Mouse (Mus musculus) right cerebral cortex, postnatal 14 days (tissue): ENCODE measurements around the gene Srp54b.
"Not testable (repeated sequence)": the region's sequence is repeated elsewhere in the genome, so short reads cannot be mapped to it uniquely, and the experiment has no call there.

Source experiments
- DNase-seq: peaks from one replicate; pipeline ENCODE4 v3.0.0; 2022

Gene Srp54b

DNA sequence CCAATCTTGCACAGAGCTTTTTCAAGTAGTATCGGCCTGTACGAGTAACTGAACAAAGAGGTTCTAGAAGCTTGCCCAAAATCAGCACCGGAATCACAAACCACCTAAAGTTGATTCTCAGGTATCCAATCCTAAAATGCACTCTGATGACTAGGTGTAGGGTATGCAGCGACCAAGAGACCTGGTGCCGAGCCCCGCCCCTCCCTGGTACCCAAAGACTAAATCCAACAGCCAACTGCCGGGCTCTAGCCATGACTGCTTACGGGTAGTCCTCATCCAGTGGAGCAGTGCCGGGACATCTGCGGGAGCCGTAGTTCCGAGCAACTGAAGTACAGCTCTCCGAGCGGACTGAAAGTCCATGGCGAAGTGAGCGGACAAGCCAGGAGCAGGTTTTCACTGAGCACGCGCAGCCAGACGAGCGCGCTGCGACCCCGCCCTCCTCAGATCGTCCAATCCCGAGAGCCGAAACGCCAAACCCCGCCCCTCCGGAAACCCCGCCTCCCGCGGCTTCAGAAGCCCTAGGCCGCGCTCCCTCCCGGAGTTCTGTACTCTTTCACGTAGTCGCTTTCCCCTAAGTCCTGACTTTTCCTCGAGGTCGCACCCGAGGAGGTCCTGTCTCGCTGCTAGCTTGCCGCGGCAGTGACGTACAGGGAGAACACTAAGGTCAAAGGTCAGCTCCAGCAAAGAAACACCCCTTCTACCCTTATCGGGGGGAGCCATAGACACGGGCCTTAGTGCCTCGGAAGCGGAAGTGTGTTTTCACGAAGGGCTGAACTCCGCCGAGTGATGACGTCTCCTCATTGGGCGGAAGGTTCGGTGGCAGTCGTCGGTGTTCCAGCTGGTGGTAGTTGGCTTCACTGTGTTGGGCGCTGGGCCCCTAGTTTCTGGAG lies at the start of gene Srp54b:
Gene Srp54b, plus strand, starts transcription at position 546 of the 890 bp plus-strand sequence.
- not testable (repeated sequence) for DNase-seq

DNA sequence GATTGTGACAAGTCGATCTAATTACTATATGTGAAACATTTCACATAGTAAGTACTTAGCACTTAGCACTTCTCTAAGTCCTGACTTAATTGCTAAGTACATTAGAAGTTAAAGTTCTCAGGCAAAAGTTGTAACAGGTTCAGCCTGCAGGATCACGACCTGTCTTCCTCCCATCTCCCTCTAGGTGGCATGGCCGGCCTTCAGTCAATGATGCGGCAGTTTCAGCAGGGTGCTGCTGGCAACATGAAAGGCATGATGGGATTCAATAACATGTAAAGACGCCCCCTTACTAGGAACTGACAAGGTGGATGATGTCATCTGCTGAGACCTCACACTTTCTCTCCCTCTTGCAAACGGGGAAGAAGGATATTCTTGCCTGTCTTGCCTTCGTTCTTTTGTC lies 42.3 kb upstream of the Srp54b start:
- DNase-seq: not testable (repeated sequence)

DNA sequence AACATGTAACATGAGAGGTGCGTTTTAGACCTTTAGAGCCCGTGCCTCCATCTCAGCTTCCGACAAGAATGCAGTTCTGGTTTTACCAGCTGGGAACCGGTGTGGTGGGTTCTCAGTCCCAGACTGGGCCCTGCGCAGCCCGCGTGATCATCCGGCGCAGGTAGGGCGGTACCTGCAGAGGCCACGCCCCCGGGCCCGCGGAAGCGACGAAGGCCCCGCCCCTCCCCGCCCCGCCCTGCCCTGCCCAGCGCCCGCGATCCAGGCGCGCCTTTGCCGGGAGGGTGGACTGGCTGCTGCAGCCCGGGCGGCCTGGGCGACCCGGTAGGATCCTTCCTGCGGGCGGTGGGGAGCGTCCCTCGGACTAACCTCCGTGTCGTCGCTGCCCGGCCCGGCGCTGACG lies 30.7 kb upstream of the Srp54b start, which contains the start of gene Fam177a:
Gene Fam177a, plus strand, starts transcription at position 228 of the 400 bp plus-strand sequence.
- DNase-seq: not testable (repeated sequence)

DNA sequence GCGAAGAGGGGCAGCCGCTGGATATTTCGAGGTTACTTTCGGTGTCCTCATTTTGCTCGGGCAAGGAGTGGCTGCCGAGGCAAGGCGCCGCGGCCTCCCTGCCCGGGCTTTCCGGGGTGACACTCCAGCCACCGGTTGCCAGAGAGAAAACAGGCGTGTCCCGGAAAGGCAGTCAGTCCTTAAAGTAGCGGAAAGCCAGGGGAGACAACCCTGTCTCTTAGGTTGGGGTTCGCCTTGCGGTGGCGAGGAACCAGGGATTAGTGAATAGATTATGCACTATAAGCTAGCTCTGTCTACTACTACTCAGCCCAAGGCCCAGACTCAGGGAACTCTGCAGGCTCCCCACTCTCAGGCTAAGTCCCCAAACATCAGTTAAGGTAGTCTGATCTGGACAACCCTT lies 30.2 kb upstream of the Srp54b start:
- DNase-seq: not testable (repeated sequence)

DNA sequence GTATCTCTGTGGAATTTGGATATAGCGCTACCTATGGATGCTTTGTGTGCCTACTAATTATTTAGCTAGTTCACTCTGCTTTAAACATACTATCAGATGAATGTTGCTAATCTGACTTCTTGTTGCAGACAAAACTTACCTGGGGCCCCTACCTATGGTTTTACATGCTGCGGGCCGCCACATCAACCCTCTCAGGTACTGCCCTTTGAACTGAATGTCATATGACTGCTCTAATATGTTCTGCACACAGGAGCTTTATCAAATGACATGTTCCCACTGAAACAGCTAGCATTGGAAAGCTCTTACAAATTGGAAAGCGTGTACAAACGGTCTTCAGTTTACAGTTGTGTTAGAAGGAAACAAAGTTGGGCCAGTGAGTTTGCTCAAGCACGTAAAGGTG lies 19.4 kb upstream of the Srp54b start:
- not testable (repeated sequence) for DNase-seq

DNA sequence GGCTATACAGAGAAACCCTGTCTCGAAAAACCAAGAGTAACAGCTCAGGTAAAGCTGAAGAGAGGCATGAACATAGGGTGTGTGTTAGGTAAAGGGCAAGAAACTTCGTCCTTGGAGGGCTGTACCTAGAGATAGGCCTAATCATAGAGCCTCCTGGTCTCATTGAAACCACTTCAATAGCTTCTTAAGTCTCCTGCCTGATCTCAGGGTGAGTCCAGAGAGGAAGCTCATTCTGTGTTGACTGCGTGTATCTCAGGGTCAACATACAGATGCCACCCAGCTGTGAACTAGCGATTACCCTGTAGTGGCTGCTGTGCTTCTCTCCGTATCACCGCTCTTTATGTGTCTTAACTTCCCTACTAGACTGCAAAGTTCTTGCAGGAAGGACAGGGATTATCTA lies 17.0 kb upstream of the Srp54b start:
- DNase-seq: not testable (repeated sequence)

DNA sequence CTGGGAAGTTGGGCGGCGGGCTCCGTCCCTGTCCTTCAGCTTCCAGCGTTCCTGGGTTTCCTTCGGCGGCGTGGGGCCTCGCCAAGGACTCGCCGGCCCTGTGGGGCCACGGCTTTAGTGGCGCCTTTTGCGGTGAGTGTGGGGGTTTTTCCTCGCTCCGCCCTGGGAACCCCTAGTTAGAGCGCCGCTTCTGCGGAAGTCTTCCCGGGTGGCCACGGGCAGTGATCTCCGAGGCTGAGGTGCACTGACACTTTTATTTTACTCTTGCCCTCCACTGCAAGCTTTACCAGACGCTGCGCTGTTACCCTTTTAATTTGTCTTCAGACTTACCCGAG lies 512 bp downstream of the Srp54b start:
- not testable (repeated sequence) for DNase-seq

DNA sequence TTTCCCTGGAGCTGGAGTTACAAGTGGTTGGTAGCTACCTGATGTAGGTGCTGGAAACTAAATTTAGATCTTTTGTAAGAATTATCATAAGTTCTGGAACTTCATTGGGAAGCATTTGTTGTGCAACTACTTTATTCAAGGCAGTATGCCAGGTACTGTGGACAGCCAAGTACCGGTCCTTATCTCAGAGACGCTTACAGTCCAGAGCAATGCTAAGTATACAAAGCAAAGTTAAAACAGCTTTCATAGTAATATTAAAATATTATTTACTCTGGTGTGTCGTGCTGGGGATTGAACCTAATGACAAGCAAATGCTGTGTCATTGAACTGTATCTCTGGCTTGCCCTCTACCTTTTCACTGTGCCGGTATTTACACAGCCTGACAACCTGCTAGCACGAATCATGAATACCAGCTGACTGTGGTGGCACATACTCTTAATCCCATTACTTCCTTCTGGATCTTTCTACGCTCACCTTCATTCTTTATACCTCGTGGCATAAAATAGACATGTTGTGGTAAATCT lies 12.2 kb downstream of the Srp54b start:
- DNase-seq: not testable (repeated sequence)

DNA sequence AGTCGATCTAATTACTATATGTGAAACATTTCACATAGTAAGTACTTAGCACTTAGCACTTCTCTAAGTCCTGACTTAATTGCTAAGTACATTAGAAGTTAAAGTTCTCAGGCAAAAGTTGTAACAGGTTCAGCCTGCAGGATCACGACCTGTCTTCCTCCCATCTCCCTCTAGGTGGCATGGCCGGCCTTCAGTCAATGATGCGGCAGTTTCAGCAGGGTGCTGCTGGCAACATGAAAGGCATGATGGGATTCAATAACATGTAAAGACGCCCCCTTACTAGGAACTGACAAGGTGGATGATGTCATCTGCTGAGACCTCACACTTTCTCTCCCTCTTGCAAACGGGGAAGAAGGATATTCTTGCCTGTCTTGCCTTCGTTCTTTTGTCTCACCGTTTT lies 32.8 kb downstream of the Srp54b start:
- DNase-seq: not testable (repeated sequence)

DNA sequence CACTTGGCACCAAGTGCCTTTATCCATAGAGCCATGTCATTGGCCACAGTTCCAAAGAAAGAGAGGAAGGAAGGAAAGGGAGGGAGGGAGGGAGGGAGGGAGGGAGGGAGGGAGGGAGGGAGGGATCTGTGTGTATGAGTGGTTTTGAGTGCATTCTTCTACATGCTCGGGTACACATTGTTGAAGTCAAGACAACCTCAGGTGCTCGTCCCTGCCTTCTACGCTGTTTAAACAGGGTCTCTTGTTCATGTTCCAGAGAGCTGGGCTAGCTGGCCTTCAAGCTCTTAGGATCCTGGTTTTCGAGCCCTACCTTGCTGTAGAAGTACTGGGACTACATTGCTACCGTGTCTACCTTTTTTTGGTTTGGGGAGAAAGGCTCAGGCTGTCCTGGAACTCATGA lies 34.2 kb downstream of the Srp54b start:
- DNase-seq: not testable (repeated sequence)

DNA sequence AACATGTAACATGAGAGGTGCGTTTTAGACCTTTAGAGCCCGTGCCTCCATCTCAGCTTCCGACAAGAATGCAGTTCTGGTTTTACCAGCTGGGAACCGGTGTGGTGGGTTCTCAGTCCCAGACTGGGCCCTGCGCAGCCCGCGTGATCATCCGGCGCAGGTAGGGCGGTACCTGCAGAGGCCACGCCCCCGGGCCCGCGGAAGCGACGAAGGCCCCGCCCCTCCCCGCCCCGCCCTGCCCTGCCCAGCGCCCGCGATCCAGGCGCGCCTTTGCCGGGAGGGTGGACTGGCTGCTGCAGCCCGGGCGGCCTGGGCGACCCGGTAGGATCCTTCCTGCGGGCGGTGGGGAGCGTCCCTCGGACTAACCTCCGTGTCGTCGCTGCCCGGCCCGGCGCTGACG lies 44.4 kb downstream of the Srp54b start, which contains the start of gene 1700047I17Rik2:
Gene 1700047I17Rik2, plus strand, starts transcription at position 287 of the 400 bp plus-strand sequence.
- not testable (repeated sequence) for DNase-seq

DNA sequence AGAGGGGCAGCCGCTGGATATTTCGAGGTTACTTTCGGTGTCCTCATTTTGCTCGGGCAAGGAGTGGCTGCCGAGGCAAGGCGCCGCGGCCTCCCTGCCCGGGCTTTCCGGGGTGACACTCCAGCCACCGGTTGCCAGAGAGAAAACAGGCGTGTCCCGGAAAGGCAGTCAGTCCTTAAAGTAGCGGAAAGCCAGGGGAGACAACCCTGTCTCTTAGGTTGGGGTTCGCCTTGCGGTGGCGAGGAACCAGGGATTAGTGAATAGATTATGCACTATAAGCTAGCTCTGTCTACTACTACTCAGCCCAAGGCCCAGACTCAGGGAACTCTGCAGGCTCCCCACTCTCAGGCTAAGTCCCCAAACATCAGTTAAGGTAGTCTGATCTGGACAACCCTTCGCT lies 44.9 kb downstream of the Srp54b start:
- DNase-seq: not testable (repeated sequence)

DNA sequence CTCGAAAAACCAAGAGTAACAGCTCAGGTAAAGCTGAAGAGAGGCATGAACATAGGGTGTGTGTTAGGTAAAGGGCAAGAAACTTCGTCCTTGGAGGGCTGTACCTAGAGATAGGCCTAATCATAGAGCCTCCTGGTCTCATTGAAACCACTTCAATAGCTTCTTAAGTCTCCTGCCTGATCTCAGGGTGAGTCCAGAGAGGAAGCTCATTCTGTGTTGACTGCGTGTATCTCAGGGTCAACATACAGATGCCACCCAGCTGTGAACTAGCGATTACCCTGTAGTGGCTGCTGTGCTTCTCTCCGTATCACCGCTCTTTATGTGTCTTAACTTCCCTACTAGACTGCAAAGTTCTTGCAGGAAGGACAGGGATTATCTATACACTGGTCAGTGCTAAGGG lies 58.0 kb downstream of the Srp54b start:
- not testable (repeated sequence) for DNase-seq

DNA sequence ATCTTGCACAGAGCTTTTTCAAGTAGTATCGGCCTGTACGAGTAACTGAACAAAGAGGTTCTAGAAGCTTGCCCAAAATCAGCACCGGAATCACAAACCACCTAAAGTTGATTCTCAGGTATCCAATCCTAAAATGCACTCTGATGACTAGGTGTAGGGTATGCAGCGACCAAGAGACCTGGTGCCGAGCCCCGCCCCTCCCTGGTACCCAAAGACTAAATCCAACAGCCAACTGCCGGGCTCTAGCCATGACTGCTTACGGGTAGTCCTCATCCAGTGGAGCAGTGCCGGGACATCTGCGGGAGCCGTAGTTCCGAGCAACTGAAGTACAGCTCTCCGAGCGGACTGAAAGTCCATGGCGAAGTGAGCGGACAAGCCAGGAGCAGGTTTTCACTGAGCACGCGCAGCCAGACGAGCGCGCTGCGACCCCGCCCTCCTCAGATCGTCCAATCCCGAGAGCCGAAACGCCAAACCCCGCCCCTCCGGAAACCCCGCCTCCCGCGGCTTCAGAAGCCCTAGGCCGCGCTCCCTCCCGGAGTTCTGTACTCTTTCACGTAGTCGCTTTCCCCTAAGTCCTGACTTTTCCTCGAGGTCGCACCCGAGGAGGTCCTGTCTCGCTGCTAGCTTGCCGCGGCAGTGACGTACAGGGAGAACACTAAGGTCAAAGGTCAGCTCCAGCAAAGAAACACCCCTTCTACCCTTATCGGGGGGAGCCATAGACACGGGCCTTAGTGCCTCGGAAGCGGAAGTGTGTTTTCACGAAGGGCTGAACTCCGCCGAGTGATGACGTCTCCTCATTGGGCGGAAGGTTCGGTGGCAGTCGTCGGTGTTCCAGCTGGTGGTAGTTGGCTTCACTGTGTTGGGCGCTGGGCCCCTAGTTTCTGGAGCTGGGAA lies 75.0 kb downstream of the Srp54b start, which contains the start of gene Srp54c:
Gene Srp54c, plus strand, starts transcription at position 543 of the 894 bp plus-strand sequence.
- not testable (repeated sequence) for DNase-seq

DNA sequence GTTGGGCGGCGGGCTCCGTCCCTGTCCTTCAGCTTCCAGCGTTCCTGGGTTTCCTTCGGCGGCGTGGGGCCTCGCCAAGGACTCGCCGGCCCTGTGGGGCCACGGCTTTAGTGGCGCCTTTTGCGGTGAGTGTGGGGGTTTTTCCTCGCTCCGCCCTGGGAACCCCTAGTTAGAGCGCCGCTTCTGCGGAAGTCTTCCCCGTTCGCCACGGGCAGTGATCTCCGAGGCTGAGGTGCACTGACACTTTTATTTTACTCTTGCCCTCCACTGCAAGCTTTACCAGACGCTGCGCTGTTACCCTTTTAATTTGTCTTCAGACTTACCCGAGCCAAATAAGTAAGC lies 75.6 kb downstream of the Srp54b start:
- not testable (repeated sequence) for DNase-seq
